Mouse (Mus musculus) bone marrow, adult 2 months (tissue): ENCODE measurements around the gene Dolpp1.

Experiments
- CTCF ChIP-seq: fragments of 200-500 bp; IDR thresholded peaks from 2 replicates; pipeline ENCODE4 v1.5.1; 2011; ENCODE audit warnings: low read length, control low read depth; ENCODE audit not compliant: control insufficient read depth, insufficient read depth
- POLR2A ChIP-seq: fragments of 200-500 bp; IDR thresholded peaks from 2 replicates; pipeline ENCODE4 v1.6.1; 2011; ENCODE audit warnings: low read depth, mild to moderate bottlenecking, control low read depth, low read length, borderline replicate concordance; ENCODE audit not compliant: control insufficient read depth

GRCm38 (mm10) chr2:30377721-30378120, 14.3 kb upstream of the Dolpp1 start:
- peak; percentile 9; the same call in 1 of the 2 replicates for TF ChIP-seq CTCF
- TF ChIP-seq POLR2A, result no peak
